In the genomic region with DNA sequence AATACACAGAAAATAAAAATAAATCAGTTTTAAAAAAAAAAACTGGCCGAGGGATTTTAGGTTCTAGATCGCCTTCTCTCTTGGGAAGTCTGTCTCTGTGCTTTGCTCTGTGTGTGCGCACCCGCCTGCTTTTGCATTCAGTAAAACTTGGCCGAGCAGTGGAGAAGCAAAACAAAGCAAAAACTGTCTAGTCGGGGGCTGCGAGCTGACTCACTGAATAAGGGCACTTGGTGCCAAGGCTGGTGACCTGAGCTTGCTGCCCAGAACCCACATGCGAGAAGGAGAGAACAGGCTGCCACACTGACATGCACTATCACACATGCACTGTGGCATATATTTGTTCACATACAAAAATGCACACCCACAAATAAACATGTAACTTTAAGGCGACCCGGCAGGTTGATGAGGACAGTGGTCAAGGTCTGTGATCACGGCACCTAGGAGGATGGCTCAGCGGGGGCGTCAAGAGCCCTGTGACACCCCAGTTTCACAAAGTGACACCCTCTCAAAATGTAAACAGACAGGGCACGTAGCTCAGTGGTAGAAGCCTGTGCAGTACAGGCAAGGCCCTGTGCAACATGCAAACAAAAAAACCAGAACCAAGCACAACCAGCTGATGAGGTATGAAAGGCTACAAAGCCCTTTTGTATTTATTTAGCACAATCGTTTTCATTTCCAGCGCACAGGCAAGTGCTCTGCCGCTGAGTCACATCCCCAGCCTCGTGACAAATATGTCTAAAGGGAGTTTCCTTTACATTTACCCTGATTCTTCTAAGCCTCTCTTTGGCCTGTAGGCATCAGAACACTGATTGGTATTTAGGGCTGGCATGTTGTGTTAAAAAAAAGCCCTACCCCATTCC, we compare ENCODE assay signal across 19 mouse cellular contexts.
A peak's percentile ranks its signal among the peaks of the same experiment; 100 is the strongest.
DNase-seq lines count a peak whose midpoint lies in the region; ATAC-seq and TF ChIP-seq lines count a peak whose summit lies in the region.
"Had no signal": no experiment of that assay in that cellular context is flagged by ENCODE, and none has a peak within 500 bp of the region (broad histone marks: within the 10 kb centered on the region; RNA-seq: fewer than 3 reads in every experiment).

No protein-coding gene starts in this region.

- peaks cover 9% of the 10 kb centered on the region; the same call in 1 of the 2 replicates for H3K4me1 ChIP-seq in heart, embryonic 10.5 days
- peaks cover 74% of the 10 kb centered on the region for H3K4me1 ChIP-seq in megakaryocyte, embryonic 14.5 days
- H3K4me1 ChIP-seq in cortical plate, adult 2 months (ENCODE audit: control insufficient read depth, insufficient read depth, low read length) = peaks cover 2% of the 10 kb centered on the region; the same call in 1 of the 2 replicates
- H3K4me1 ChIP-seq in stomach, postnatal 0 days (replicated peaks; ENCODE audit: control insufficient read depth, insufficient read depth) = no peaks in the 10 kb centered on the region
- H3K4me1 ChIP-seq in midbrain, embryonic 16.5 days (ENCODE audit: control insufficient read depth, insufficient read depth, low read length) = no peaks in the 10 kb centered on the region; the same call in 1 of the 2 replicates
- H3K4me1 ChIP-seq: embryonic facial prominence, embryonic 15.5 days had no signal

- 84% methylated on average over 18 of the region's 18 CpGs for WGBS in heart, embryonic 10.5 days
- 71% methylated on average over 18 of the region's 18 CpGs for WGBS in stomach, postnatal 0 days
- 85% methylated on average over 18 of the region's 18 CpGs for WGBS in midbrain, embryonic 16.5 days

- H3K4me3 ChIP-seq in heart, embryonic 10.5 days = no peak overlapping the region
- peak overlapping the region; percentile 15 for H3K4me3 ChIP-seq in megakaryocyte, embryonic 14.5 days (replicated peaks)
- H3K4me3 ChIP-seq in cortical plate, adult 2 months (ENCODE audit: insufficient read depth, low read length) = no peak overlapping the region
- no peak overlapping the region for H3K4me3 ChIP-seq in stomach, postnatal 0 days (ENCODE audit: low read depth, low read length)
- H3K4me3 ChIP-seq in midbrain, embryonic 16.5 days (ENCODE audit: low read depth, low read length) = no peak overlapping the region
- H3K4me3 ChIP-seq: embryonic facial prominence, embryonic 15.5 days; forebrain, embryonic 12.5 days; heart, embryonic 15.5 days; hindbrain, embryonic 10.5 days had no signal

- H3K9me3 ChIP-seq in heart, embryonic 10.5 days = no peaks in the 10 kb centered on the region
- peaks cover 11% of the 10 kb centered on the region for H3K9me3 ChIP-seq in megakaryocyte, embryonic 14.5 days
- no peaks in the 10 kb centered on the region for H3K9me3 ChIP-seq in stomach, postnatal 0 days (ENCODE audit: control insufficient read depth, low read length)
- no peaks in the 10 kb centered on the region for H3K9me3 ChIP-seq in midbrain, embryonic 16.5 days (replicated peaks; ENCODE audit: control insufficient read depth, low read length, poor library complexity, severe bottlenecking)
- H3K9me3 ChIP-seq: embryonic facial prominence, embryonic 15.5 days; forebrain, embryonic 12.5 days; heart, embryonic 15.5 days had no signal

- no peak for ATAC-seq in megakaryocyte, adult 5-6 weeks (ENCODE audit: poor library complexity, severe bottlenecking)
- peak; percentile 93 for ATAC-seq in stomach, postnatal 0 days (ENCODE audit: low FRiP score, low TSS enrichment)
- no peak for ATAC-seq in midbrain, embryonic 16.5 days
- ATAC-seq in inflammation-experienced regulatory T-cells, adult 6 months = no peak

- no peak overlapping the region for H3K9ac ChIP-seq in stomach, postnatal 0 days (ENCODE audit: low read length)
- H3K9ac ChIP-seq in midbrain, embryonic 16.5 days (ENCODE audit: low read depth, low read length) = no peak overlapping the region
- H3K9ac ChIP-seq: embryonic facial prominence, embryonic 15.5 days; forebrain, embryonic 12.5 days; heart, embryonic 15.5 days had no signal

- no peak for TF ChIP-seq EP300 in stomach, postnatal 0 days (optimal IDR thresholded peaks at IDR 0.05)

- TF ChIP-seq POLR2A in cortical plate, adult 2 months (IDR thresholded peaks at IDR 0.05; ENCODE audit: extremely low read depth, insufficient read depth, low read length) = no peak

- H3K4me2 ChIP-seq in stomach, postnatal 0 days (replicated peaks; ENCODE audit: low read depth) = no peak overlapping the region
- H3K4me2 ChIP-seq in midbrain, embryonic 16.5 days (ENCODE audit: low read length) = no peak overlapping the region
- H3K4me2 ChIP-seq: embryonic facial prominence, embryonic 15.5 days; forebrain, embryonic 12.5 days; heart, embryonic 15.5 days; midbrain, embryonic 11.5 days had no signal

- peaks cover 4% of the 10 kb centered on the region for H3K36me3 ChIP-seq in heart, embryonic 10.5 days
- H3K36me3 ChIP-seq in megakaryocyte, embryonic 14.5 days (replicated peaks; ENCODE audit: low read length) = peaks cover 48% of the 10 kb centered on the region
- no peaks in the 10 kb centered on the region for H3K36me3 ChIP-seq in stomach, postnatal 0 days (ENCODE audit: control insufficient read depth, insufficient read depth, low read length)
- no peaks in the 10 kb centered on the region for H3K36me3 ChIP-seq in midbrain, embryonic 16.5 days (ENCODE audit: control insufficient read depth, insufficient read depth, low read length)
- H3K36me3 ChIP-seq: embryonic facial prominence, embryonic 15.5 days; forebrain, embryonic 12.5 days had no signal

- no peak for TF ChIP-seq CTCF in cortical plate, adult 2 months (IDR thresholded peaks at IDR 0.05; ENCODE audit: extremely low read depth, insufficient read depth, low read length)
- TF ChIP-seq CTCF in stomach, postnatal 0 days (IDR thresholded peaks at IDR 0.05; ENCODE audit: low read depth) = no peak

- H3K27ac ChIP-seq in heart, embryonic 10.5 days = no peak overlapping the region
- peak overlapping the region; percentile 86 for H3K27ac ChIP-seq in cortical plate, adult 2 months (ENCODE audit: insufficient read depth, low read length)
- H3K27ac ChIP-seq in stomach, postnatal 0 days (replicated peaks) = peak overlapping the region; percentile 56; the same call in 1 of the 2 replicates
- H3K27ac ChIP-seq in midbrain, embryonic 16.5 days (ENCODE audit: low read length) = no peak overlapping the region
- H3K27ac ChIP-seq: embryonic facial prominence, embryonic 15.5 days; forebrain, embryonic 12.5 days; heart, embryonic 15.5 days; hindbrain, embryonic 10.5 days had no signal

- peak; percentile 60 for DNase-seq in heart, adult 11 months
- no peak for DNase-seq in heart, embryonic 10.5 days (ENCODE audit: low spot score)
- DNase-seq in stomach, postnatal 0 days (ENCODE audit: low spot score) = peak; percentile 60
- DNase-seq: adrenal gland, adult 8-10 months; cerebellum, adult 8-10 months; liver; lung, adult 2 months; lung, postnatal 36 days; thymus, postnatal 14 days had no signal

- no peaks in the 10 kb centered on the region for H3K27me3 ChIP-seq in heart, embryonic 10.5 days (ENCODE audit: insufficient read depth, poor library complexity, severe bottlenecking)
- H3K27me3 ChIP-seq in megakaryocyte, embryonic 14.5 days (replicated peaks) = no peaks in the 10 kb centered on the region
- no peaks in the 10 kb centered on the region for H3K27me3 ChIP-seq in stomach, postnatal 0 days (ENCODE audit: control insufficient read depth, insufficient read depth, low read length)
- no peaks in the 10 kb centered on the region for H3K27me3 ChIP-seq in midbrain, embryonic 16.5 days (ENCODE audit: control insufficient read depth, insufficient read depth, low read depth, low read length)
- H3K27me3 ChIP-seq: embryonic facial prominence, embryonic 15.5 days; forebrain, embryonic 12.5 days; heart, embryonic 15.5 days had no signal

Comparison
In these comparisons a context has a peak if more than half of its experiments do, and no peak if none do; other contexts are left out.
1. H3K27ac ChIP-seq: peak in cortical plate, adult 2 months (single experiment) and stomach, postnatal 0 days (single experiment); none in heart, embryonic 10.5 days (single experiment) and midbrain, embryonic 16.5 days (single experiment).